Mouse (Mus musculus) T-helper 17 cell (primary cell): Measurements from ENCODE around the gene Mgme1.

Experiments used
- in situ Hi-C, 2 experiments: fragments of 300-600 bp; cut with MboI, MseI; formaldehyde crosslinking; loops; 1 replicate in 1 of 2; 2 replicates in 1 of 2; pipeline ENCODE4 v1.15.1; 2025; ENCODE audit warnings: high pct_unique_total_duplicates in 2 of 2

The Mgme1 gene

DNA sequence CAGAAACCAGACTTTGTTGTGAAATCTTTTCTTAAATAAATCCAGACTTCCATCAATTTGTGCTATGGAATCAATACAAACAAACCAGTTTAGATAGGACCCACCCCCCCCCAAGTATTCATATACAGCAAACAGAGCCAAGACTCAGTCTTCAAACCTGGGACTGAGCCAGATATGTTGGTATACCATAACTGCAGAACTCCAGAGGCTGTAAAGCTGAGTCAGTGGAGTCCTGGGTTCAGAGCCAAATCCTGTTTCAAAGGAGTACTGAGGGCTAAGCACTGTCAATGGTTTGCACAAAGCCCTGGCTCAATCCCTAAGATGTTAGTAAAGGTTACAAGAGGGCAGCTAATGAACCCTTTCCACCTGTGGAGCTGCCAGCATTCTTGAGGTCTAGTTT lies 20.4 kb upstream of the Mgme1 start:
- in situ Hi-C loops = loop anchor here in 1 of 2 experiments (10.0 to 25.0 kb wide), 2 partner anchors 325 to 1662 kb away; partner anchors contain the start of gene Naa20

DNA sequence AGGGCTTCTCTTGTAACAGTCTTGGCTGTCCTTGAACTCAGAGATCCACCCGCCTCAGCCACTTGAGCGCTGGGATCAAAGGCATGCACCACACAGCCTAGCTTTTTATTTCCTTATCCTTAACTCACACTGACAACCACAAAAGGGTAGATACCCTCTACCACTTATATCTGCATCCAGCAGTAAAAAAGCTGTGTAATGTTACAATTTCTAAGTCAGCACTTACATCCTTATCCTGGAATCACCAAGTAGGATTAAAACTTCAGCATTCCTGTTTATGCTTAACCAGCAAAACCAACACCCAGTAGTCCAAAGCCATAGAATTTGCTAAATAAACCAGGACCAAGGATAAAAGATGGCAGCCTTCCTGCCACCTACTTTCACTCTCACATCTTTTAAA lies 7.6 kb upstream of the Mgme1 start:
- in situ Hi-C loops = loop anchor here in 1 of 2 experiments (25.0 kb wide), 1 partner anchor 1649 kb away; the partner anchor contains the start of gene Naa20

DNA sequence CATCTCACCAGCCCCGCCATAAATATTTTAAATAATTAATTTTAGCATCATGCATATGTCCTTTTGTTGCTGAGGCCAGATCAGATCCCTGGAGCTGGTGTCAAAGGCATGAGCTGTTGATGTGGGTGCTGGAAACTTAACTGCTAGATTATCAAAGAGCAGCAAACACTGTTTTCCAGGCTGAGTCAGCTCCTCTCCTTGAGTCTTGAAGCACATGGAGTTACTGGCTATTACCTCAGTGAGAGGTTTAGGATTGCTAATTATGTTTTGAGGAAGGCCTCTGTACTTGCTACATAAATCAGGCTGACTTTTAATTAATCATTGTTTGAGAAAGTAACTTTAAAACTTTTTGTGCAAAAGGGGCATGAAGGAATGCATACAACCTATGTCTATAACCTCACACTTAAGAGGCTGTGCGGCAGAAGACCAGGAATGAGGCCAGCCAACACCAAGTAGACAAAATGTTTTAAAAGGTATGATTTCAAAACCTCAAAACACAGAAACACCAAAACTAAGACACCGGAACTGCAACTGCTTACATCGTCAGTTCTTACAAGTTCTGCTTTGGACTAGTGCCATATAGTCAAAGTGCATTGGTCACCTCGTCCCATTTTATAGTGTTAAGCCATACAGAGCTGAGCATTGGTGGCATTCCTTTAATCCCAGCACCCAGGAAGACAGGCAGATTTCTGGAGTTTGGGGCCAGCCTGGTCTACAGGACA lies 5.9 kb upstream of the Mgme1 start:
- in situ Hi-C loops = loop anchor here in 1 of 2 experiments (25.0 kb wide), 1 partner anchor 1648 kb away; the partner anchor contains the start of gene Naa20

DNA sequence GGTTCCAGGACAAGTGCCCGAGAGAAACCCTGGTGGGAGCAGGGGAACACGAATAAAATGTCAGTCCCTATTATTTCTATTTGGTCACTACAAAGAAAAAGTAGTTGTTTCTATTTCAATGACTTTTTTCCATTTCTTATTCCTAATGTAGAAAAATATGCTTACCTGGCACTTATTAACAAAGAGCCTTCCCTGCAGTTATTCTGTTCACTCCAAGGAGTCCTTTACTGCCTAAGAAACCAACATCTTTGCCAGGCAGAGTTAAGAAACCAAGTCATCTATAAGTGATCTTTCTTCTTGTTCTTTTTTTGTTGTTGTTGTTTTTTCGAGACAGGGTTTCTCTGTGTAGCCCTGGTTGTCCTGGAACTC lies 5.4 kb upstream of the Mgme1 start:
- in situ Hi-C loops = loop anchor here in 1 of 2 experiments (25.0 kb wide), 1 partner anchor 1647 kb away; the partner anchor contains the start of gene Naa20

DNA sequence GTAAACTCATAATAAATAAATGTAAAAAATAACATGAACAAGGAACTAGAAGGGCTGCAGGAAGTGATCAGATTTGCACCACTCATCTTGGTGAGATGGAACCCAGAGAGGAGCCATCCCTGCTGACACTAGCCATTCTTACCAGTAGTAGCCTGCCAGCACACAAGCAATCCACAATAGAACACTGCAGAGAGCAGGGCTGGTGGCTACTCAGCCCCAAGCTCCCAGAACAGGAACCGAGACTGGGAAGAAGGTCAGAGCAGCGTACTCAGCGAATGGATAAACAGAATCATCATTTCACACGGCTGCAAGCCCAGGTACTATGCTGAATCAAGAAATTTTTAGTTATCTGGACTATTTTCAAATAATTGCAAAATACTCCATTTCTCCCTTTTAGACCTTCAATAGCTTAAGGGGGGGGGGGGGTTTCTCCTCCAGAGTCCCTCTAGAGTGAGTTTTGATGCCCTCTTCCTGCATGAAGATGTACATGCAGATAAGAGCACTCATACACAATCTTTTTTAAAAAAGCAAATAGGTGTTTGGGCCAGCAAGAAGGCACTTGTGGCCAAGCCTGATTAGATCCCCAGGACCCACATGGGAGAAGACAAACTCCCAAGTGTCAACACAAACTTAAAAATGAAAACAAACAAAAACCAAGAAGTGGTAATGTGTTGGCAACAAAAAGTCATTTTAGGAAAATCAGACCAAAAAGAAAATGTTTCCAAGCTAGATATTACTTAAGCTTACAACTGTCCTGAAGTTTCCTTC lies 4.4 kb upstream of the Mgme1 start:
- in situ Hi-C loops = loop anchor here in 1 of 2 experiments (25.0 kb wide), 1 partner anchor 1646 kb away; the partner anchor contains the start of gene Naa20

- in situ Hi-C loops = loop anchor here in 1 of 2 experiments (25.0 kb wide), 1 partner anchor 1645 kb away; the partner anchor contains the start of gene Naa20
Measured at GRCm38 (mm10) chr2:144267004-144267730, 3.3 kb upstream of the Mgme1 start.

- in situ Hi-C loops = loop anchor here in 1 of 2 experiments (25.0 kb wide), 1 partner anchor 1645 kb away; the partner anchor contains the start of gene Naa20
Measured at GRCm38 (mm10) chr2:144267731-144268015, 2.8 kb upstream of the Mgme1 start.

GRCm38 (mm10) chr2:144268446-144269305 lies 1.8 kb upstream of the Mgme1 start:
- in situ Hi-C loops = loop anchor here in 1 of 2 experiments (25.0 kb wide), 1 partner anchor 1644 kb away; the partner anchor contains the start of gene Naa20

- in situ Hi-C loops = loop anchor here in 1 of 2 experiments (25.0 kb wide), 1 partner anchor 1643 kb away; the partner anchor contains the start of gene Naa20
Measured at GRCm38 (mm10) chr2:144269306-144269650, 1.2 kb upstream of the Mgme1 start.

DNA sequence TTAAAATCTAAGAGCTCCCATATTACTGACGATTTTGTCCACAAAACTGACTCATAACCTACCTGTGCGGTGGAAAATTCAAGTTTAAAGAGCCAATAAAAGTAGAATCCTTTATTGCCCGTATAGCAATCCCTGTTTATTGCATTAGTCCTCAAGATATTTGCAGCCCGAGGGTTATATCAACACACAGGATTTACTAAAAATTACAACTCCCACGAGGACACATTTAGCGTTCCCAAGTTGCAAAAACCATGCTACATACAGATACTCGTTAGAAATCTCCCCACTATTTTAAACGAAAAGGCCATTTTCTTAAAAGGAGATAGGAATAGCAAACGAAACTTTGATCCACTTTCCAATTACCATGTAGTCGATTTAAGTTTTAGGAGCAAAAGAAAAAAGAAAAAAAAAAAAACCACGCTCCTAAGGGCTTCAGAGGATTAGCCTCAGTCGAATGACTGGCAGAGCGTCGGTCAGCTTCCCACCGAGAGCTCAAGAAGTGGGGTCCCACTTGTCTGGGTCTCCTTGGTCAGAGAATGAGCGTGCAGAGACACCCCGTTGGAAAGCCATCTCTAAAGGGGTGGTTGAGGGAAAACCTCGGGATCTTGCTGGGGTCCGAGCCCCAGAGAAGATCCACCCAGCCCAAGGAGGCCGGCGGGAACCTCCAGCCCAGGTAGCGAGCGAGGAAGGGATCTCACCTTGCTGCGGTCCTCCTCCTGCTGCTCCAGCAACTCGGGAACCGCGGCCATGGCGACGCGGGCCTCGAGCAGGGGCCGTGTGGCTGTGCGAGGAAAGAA lies 586 bp upstream of the Mgme1 start:
- in situ Hi-C loops = loop anchor here (10.0 to 25.0 kb wide), 3 partner anchors 315 to 1642 kb away; partner anchors contain the start of genes Naa20 (in 1 of the 2) and Snrpb2 (in 1 of the 2)

DNA sequence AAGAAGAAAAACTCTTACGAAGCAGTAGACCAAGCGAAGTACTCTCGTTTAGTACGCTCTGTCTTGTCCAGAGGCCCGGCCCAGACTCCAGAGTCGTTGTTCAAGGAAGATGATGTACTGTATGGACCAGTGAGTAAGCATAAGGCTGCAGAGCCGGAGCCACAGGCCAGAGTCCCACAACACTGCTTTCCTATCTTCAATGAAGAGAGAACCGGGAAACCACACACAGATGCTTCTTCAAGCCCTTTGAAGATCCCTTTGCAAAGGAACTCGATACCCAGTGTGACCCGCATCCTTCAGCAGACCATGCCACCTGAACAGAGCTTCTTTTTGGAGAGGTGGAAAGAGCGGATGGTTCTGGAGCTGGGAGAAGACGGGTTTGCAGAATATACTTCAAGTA lies 1.6 kb downstream of the Mgme1 start:
- in situ Hi-C loops = loop anchor here (10.0 to 25.0 kb wide), 3 partner anchors 313 to 1640 kb away; partner anchors contain the start of genes Naa20 (in 1 of the 2) and Snrpb2 (in 1 of the 2)

DNA sequence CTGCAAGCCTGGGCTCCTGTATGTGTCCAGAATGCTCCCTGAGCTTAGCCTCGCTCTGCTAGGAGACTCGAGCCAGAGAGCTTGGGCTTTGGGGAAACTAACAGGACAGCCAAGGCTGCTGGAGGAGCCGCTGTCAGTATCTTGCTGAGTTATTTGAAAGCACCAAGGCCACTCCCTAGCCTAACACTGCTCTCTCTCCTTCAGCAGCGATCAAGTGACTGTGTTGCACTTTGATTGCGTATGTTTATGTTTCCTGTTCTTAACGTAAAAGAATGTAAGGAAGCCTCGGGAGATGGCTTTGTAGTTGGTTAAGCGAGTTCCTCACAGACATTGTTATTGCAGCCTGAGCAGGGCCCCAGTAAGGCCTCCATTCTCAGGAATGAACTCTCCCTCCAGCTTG lies 4.3 kb downstream of the Mgme1 start:
- in situ Hi-C loops = loop anchor here (5.0 to 25.0 kb wide), 4 partner anchors 310 to 1638 kb away; partner anchors contain the start of genes Kif16b (in 1 of the 2), Naa20 (in 1 of the 2) and Snrpb2 (in 1 of the 2)

DNA sequence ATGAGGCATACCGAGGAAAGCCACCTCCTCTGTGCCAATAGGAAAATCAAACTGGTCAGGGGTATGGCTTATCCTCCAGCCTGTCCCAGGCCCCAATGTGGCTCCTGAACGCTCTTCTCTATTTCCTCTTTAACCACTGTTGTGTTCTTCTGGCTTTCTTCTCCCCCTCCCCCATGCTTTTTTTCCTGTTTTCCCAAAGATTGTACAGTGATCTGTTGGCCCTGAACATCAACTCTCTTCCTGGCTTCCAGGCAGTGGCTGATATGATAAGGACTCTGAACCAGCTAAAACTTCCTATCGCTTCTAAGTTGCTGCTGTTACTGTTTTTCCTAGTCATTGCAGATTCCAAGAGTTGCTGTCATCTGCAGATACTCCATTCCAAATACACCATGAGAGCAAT lies 6.4 kb downstream of the Mgme1 start:
- in situ Hi-C loops = loop anchor here (5.0 to 10.0 kb wide), 3 partner anchors 308 to 1375 kb away; partner anchors contain the start of genes Kif16b (in 1 of the 2) and Snrpb2 (in 1 of the 2)

DNA sequence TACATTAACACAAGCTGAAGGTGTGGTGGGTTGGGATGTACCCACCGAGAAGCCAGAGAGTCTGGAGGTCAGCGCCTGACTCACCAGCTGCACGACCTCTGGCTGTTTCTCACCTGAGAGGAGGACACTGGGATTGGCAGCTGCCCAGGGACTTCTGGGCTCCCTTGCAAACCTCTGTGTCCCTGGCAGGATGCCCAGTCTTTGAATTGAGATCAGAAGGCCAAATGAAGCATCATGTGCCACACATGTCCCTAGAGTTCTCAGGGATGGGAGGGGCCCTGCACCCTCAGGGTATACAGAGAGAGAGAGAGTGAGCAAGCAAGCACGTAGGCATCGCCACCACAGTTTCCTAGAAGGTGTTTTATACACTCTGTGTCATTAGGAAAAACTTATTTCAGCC lies 9.3 kb downstream of the Mgme1 start:
- in situ Hi-C loops = loop anchor here (5.0 to 10.0 kb wide), 3 partner anchors 305 to 1377 kb away; partner anchors contain the start of genes Kif16b (in 1 of the 2) and Snrpb2 (in 1 of the 2)

GRCm38 (mm10) chr2:144280568-144280967 lies 10.1 kb downstream of the Mgme1 start:
- in situ Hi-C loops = no loop called here

- in situ Hi-C loops = no loop called here
Measured at GRCm38 (mm10) chr2:144281417-144281816, 11.0 kb downstream of the Mgme1 start.

- in situ Hi-C loops = no loop called here
Measured at GRCm38 (mm10) chr2:144290321-144290720, 19.9 kb downstream of the Mgme1 start.

DNA sequence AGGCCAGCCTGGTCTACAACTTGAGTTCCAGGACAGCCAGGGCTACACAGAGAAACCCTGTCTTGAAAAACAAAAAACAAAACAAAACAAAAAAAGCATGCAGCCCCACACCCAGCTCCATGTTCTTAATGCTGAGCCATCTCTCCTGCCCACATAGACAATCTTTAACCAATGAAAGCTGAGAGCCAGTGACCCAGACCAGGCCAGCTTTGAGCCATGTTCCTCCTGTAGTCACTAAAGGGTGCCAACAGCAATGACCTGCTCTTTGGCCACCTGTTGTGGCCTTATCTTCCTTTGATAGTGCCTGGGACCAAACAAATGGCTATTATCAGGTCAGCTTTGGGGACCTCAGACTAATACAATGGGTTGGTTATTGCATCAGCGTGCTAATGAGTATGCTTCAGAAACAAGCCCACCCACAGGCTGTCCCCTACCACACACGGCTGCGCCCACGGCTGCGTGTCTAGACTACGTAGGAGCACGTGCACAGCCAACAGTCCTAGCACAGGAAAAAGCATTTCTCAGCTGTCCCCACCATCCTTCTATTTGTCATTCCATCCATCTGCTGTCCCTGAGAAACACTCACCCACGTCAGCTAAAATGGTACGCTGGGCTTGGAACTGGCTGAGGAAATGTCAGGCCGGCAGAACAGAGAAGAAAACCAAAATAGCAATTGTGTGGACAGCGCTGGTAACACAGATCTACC lies 21.3 kb downstream of the Mgme1 start:
- in situ Hi-C loops = no loop called here
